13 mouse cellular contexts compared by ENCODE assay signal in the genomic region with DNA sequence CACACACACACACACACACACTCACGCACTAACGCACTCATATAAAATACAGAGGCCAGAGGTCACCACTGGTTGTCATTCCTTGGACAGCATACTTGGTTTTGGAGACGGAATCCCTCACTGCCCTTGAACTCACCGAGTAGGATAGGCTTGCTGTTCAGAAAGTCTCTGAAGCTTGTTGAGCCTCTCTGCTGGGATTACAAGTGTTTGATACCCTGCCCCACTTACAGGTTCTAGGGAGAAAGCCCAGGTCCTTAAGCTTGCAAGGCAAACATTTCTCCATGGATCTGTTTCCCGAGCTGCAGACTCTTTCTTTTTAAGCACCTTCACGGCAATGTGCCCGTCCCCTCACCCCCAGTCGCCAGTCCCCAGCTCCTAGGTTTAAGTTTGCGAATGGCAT.
"Had no signal": no experiment of that assay in that cellular context is flagged by ENCODE, and none has a peak within 500 bp of the region (broad histone marks: within the 10 kb centered on the region; RNA-seq: fewer than 3 reads in every experiment).

No protein-coding gene starts in this region.

- H3K4me3 ChIP-seq: liver, embryonic 12.5 days; midbrain, embryonic 10.5 days; midbrain, embryonic 13.5 days; myocyte; neural tube, embryonic 13.5 days; neural tube, embryonic 15.5 days had no signal

- H3K36me3 ChIP-seq: liver, embryonic 12.5 days; midbrain, embryonic 10.5 days; midbrain, embryonic 13.5 days; neural tube, embryonic 13.5 days; neural tube, embryonic 15.5 days had no signal

- H3K27me3 ChIP-seq: liver, embryonic 12.5 days; midbrain, embryonic 13.5 days; neural tube, embryonic 13.5 days; neural tube, embryonic 15.5 days had no signal

- H3K9me3 ChIP-seq: liver, embryonic 12.5 days; midbrain, embryonic 10.5 days; midbrain, embryonic 13.5 days; neural tube, embryonic 13.5 days; neural tube, embryonic 15.5 days had no signal

- H3K4me2 ChIP-seq: liver, embryonic 12.5 days; midbrain, embryonic 13.5 days; neural tube, embryonic 13.5 days; neural tube, embryonic 15.5 days had no signal

- H3K9ac ChIP-seq: liver, embryonic 12.5 days; liver, embryonic 14.5 days; midbrain, embryonic 13.5 days; neural tube, embryonic 13.5 days; neural tube, embryonic 15.5 days had no signal

- H3K27ac ChIP-seq: liver, embryonic 12.5 days; liver, embryonic 14.5 days; midbrain, embryonic 10.5 days; midbrain, embryonic 13.5 days; neural tube, embryonic 13.5 days; neural tube, embryonic 15.5 days had no signal

- ATAC-seq: liver, embryonic 12.5 days; midbrain, embryonic 13.5 days; midbrain, embryonic 16.5 days had no signal

- DNase-seq: retina, postnatal 1 day; right cerebral cortex, adult 18-20 months; right cerebral cortex, postnatal 25 days; right cerebral cortex, postnatal 4 days; thymus, adult 18-20 months had no signal

- H3K4me1 ChIP-seq: liver, embryonic 12.5 days; midbrain, embryonic 13.5 days had no signal
